Mouse (Mus musculus) layer of hippocampus, adult 8-10 months (tissue): ENCODE measurements around the gene Nupl2. TPM values are rescaled to one million over a fixed set of nuclear protein-coding genes. Genes with fewer than 3 reads are reported as not detected.

ENCODE experiments used
- DNase-seq, 2 experiments: peaks; one replicate each; pipeline ENCODE4 v3.0.0; 2022; ENCODE audit warnings: low spot score in 2 of 2
- total RNA-seq, 4 experiments: library from RNA; stranded (reverse); gene quantifications; 2 replicates each; pipeline ENCODE4 v1.2.4; 2022

Nupl2 gene
- total RNA-seq, 4 experiments from 2014 or later = 9.4 to 12.9 (median 11.8) TPM

GRCm38 (mm10) chr5:24207965-24208364 lies 43.2 kb downstream of the Nupl2 start:
- DNase-seq = no peak

GRCm38 (mm10) chr5:24208505-24208904 lies 43.7 kb downstream of the Nupl2 start:
- no peak for DNase-seq

GRCm38 (mm10) chr5:24213861-24214546 lies 49.2 kb downstream of the Nupl2 start:
- DNase-seq = no peak

- no peak for DNase-seq
Measured at GRCm38 (mm10) chr5:24214547-24214878, 49.8 kb downstream of the Nupl2 start.

- DNase-seq = no peak
Measured at GRCm38 (mm10) chr5:24214900-24215299, 50.1 kb downstream of the Nupl2 start.

Other genes with a start within 250 kb of the Nupl2 start
- gene Fam126a, start 134.3 kb upstream of the Nupl2 start, total RNA-seq = 10 to 100 TPM; 24.2 to 28.1 (median 25.3) TPM
- gene Klhl7, start 64.4 kb upstream of the Nupl2 start, total RNA-seq = 10 to 100 TPM; 82.7 to 95.7 (median 93.3) TPM
- 10 to 100 TPM; 20.4 to 26.8 (median 21.9) TPM for gene Kcnh2, start 186.6 kb downstream of the Nupl2 start, total RNA-seq
- gene Nos3, start 199.8 kb downstream of the Nupl2 start, total RNA-seq = 1 to 10 TPM; 6.6 to 9.0 (median 7.6) TPM
- gene Atg9b, start 227.2 kb downstream of the Nupl2 start, total RNA-seq = 1 to 10 TPM; 3.0 to 5.2 (median 4.0) TPM
- 10 to 100 TPM; 51.9 to 59.2 (median 56.8) TPM for gene Abcb8, start 228.7 kb downstream of the Nupl2 start, total RNA-seq
- gene Asic3, start 248.4 kb downstream of the Nupl2 start, total RNA-seq = under 1 TPM in 3 of 4 experiments, not detected in 1; 0.43 to 0.48 (median 0.45) TPM